Mouse (Mus musculus): ENCODE data around the gene Olfr938.

Olfr938 gene

GRCm38 (mm10) chr9:39078787-39079186, at the start of gene Olfr938:
TSS of gene Olfr938 (minus strand) at chr9:39078887.
- DNase-seq, result no peak

- no peak for DNase-seq
These were observed 49.1 kb upstream of the Olfr938 start, which contains the start of gene Olfr27 for GRCm38 (mm10) chr9:39127831-39128230. TSS of gene Olfr27 (plus strand) at chr9:39128131.

- no peak for DNase-seq
These were observed 48.6 kb upstream of the Olfr938 start for GRCm38 (mm10) chr9:39127326-39127725.

- no peak for DNase-seq
These were observed 13.8 kb downstream of the Olfr938 start, which contains the start of gene Olfr937 for GRCm38 (mm10) chr9:39064851-39065250. TSS of gene Olfr937 (minus strand) at chr9:39064951.
